Mouse (Mus musculus) frontal cortex, postnatal 36 days (tissue): Measurements from ENCODE around the gene Hdac6.
A peak's percentile ranks its signal among the peaks of the same experiment; 100 is the strongest.

Source experiments
- DNase-seq, 2 experiments: peaks; one replicate each; pipeline ENCODE4 v3.0.0; 2022; ENCODE audit warnings: low spot score in 2 of 2

Gene Hdac6

DNA sequence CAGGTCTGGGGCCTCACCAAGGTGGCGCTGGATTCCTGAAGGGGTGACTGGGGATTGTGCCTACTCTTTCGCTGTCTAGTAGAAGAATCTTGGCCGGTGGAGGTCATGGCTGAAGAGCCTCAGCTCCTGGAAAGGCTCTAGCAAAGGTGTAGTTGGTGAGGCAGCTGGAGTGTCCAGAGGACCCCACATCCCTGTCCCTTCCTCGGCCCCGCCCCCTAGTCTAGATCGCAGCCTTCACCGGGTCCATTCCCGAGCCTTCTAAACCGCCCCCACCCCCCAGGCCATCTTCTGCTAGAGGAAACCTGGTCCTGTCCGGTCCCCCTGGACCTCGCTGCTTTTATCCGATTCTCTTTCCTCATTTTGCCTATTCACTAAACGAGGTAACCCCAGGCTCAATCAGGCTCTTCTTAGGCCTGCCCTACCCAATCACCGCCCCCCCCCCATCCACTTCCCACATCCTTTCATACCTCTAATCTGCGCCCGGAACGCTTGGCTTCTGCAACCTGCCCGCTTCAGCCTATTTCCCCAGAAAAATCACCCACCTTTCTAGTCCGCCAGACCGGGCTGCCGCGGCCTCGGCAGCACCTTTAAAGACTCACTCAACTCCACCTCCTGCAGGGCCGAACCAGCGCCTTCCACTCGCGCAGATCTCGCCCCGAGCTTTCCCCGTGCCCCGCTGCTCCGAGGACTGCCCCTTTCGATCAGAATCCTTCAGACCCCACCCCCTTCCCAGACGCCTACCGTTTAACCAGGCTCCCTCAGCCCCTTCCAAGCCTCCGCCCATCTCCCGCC lies at the start of gene Hdac6:
TSS of gene Hdac6 (minus strand) at position 782 of the 792 bp plus-strand sequence.
- no peak for DNase-seq

GRCm38 (mm10) chrX:7993068-7993735 lies 45.5 kb upstream of the Hdac6 start:
- no peak for DNase-seq

- no peak for DNase-seq
Measured at GRCm38 (mm10) chrX:7992379-7993067, 44.8 kb upstream of the Hdac6 start.

DNA sequence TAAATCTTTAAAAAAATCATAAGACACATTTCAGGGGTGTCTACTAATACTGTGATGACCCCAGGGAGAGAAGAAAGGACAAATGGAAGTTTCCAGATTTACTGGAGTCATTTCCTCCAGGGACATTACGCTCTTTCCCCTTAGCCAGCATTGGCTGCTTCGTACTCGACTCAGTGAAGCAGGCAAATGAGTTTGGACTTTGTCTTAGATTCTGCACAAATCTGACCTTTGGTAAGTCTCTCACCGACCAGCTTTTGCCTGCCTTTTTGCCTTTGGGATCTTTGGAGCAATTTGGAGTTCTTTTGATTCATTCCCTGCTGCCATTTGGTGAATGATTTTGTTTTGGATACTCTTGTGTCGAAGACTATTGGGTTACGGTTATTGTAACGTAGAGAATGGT lies 33.7 kb upstream of the Hdac6 start:
- DNase-seq, result no peak

GRCm38 (mm10) chrX:7977892-7978291 lies 30.2 kb upstream of the Hdac6 start, which contains the start of gene Gata1:
TSS of gene Gata1 (minus strand) at chrX:7978071.
- no peak for DNase-seq

DNA sequence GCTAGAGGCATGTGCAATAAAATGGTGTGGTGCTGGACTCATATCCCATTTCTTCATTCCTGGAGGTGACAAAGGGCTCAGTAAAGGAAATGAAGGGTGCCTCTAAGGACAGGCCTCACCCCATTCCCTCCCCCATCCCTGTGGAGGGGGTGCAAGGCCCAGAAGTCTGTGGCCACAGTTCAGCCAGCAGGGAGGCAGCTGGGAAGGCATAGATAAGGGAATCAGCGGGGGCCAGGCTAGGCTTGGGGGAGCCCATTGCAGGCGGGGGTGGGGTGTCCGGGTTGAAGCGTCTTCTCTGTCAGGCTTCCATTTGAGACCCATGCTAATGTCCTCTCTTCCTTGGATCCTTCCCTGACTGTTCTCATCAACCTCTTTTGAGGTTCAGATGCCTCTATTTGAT lies 23.6 kb upstream of the Hdac6 start:
- no peak for DNase-seq

DNA sequence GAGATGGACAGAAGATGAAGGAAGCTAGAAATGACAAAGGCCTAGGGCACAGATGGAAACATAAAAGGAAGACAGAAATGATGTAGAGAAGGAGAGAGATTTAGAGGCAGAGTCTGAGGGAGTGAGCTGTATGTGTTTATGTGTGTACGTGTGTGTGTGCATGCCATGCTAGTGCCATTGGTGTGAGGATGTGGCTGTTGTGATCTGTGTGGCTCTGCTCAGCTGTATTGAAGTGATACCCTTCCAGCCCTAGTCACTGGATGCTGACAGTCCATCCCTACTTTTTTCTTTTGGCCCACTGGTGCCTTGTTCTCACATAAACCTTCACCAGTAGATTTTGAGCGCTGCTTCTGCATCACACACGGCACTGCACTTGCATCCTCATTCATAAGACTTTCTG lies 21.2 kb upstream of the Hdac6 start:
- no peak for DNase-seq

DNA sequence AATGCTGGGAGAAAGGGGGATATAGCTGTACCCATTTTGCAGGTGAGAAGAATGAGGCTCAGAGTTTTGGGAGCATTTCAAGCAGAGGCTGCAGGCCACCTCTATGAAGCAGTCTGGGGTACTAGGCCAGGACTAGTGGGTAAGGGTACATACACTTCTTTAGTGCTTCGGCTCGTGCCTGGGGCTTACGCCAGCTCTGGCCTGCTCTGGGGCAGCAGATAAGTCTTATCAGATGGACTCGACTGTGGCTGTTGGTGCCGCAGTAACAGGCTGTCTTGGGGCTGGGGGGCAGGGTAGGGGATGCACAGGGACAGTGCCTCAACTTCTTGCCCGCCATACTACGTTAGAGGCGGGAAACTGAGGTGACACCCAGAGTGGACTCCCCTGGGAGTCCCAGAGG lies 20.5 kb upstream of the Hdac6 start:
- no peak for DNase-seq

- DNase-seq, result no peak
Measured at GRCm38 (mm10) chrX:7967596-7968201, 20.0 kb upstream of the Hdac6 start.

DNA sequence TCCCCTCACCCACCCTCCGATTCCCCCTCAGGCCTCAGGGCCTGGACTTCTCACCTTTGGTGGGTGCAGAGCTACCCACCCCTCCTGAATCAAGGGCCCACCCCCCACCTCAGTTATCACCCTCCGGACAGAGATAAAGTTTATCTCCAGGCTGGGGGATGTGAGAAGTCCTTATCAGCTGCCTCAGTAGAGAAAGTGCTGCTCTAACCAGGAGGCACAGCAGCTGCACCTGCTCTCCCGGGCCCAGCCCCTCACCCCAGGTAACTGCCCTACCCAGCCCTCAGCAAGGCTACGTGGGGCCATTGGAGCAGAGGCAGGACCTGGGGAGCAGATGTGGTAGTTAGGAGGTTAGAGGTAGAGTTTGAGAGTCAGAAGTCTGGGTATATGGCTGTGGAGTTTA lies 18.5 kb upstream of the Hdac6 start:
- no peak for DNase-seq

DNA sequence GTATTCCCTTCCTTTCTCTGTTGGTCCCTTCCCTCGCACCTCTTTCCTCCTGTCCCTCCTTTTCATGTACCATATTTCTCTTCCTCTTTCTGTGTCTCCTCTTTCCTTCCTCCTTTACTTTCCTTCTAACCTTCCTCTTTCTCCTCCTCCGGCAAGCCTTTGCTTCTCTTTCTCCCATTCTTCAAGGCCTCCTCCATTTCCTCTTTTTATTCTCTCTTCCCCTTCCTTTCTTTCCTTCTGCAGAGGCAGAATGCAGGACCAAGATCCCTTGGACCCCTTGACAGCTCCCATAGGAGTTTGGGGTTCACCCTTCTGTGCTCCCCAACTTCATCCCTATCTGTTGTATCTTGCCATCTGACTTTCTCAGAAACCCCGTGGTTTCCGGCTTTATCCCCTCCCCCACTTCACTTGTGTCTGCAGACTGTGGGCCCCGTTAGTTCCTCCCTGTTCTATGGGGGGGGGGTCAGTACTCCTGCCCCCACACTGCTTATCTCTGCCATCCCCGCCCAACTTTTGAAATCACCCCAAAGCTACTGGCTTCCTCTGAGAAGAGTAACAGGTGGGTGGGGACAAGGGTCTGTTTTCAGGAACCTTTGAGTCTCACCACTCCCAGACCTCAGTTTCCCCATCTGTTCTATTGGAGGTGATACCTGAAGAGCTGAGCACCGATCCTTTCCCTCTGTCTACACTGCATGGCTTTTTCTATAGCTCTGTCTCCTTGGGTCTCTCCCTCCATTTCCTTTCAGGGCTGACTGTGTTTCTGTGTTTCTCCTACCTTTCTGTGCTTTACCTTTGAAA lies 16.3 kb upstream of the Hdac6 start:
- no peak for DNase-seq

DNA sequence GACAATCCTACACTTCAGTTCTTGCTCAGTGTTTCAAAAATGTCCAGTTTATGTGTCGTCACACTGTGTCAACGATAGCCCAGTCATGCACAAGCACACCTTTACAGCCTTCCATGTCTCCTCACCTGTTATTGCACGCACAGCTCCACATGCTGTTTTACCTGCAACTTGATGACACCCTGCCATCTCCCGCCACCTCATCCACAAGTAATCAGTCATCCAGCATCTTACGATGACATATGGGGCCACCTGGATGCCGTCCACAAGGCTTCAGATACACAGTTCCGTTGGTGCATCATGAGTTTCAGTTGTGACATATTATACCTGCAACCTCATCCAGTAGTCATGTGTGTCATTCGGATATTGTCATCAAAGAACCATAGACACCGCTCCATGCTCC lies 11.2 kb upstream of the Hdac6 start:
- DNase-seq, result no peak

DNA sequence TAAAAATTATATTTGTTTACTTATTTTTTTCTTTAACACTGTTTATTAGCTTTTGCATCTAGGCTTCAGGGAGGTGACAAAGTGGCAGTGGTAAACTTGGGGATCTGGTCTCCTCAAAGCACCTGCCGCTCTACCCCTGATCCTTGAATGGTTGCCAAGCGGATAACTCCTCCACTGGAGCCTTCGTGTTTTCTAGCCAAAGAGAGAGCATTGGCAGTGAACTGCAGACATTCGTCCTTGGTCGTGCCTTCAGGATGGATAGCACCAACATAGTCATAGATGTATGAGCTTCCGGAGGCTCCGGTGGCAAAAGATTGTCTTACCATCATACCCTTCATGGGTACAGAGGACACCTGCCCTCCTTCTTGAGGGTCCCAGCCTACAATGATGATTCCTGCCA lies 2.4 kb upstream of the Hdac6 start:
- no peak for DNase-seq

DNA sequence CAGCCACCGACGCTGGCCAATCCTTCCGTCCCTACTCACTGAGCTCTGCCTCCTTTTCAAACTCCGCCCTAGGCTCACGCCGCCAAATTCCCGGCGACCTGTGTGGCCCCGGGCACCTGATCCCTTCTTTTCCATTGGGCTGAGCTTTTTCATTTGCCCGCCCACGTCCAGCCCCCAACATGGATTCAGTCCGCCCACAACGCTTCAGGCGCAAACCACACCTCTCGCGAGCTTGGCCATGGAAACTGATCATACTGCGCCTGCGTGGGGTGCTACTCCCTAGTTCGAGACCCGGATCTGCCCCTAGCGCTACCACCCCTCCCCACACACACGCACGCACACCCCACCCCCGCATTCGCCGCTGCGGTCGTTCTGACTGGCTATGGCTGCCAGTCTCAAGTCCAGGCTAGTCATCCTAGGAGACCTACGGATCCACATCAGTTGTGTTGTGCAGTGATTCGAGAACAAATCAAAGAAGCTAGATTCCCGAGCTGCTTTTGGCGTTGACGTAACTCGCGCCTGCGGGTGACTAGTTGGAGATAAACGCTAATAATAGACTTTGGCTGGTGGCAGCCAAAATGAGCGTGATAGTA lies 307 bp upstream of the Hdac6 start:
- DNase-seq, result peak; percentile 90 to 95

GRCm38 (mm10) chrX:7945618-7946017 lies 2.1 kb downstream of the Hdac6 start:
- DNase-seq, result no peak

DNA sequence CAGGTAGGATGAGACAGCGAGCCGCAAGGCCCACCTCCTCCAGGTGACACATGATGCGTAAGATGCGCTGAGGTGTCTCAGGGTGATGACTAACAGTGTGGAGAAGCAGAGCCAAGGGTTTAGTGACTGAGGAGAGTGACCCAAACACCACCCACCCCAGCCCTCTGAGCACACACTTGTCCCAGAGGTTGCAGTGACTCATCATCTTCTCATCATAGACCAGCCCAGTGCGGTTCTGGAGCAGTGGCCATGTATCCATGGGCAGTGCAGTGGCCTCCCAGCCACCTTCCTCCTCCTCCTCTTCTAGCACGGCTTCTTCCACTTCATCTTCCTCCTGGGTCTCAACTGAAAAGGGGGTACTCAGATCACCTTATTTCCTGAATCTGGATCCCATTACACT lies 10.0 kb downstream of the Hdac6 start:
- no peak for DNase-seq

DNA sequence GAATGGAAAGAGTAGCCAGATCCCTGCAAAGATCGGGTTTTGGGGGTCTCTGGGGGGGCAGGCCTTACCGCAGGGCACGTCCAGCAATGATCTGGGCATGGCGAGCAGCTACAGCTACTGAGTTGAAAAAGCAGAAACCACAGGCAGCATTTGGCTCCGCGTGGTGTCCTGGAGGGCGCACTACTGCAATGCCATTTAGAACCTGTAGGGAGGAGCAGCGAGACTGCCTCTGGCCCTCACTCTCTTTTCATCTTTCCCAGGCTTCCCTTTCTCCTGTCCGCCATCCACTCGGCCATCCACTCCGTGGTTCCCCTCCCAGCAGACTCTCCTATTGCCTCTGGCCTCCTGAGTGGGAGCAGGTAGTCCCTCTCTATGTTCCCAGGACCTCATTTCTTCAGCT lies 10.8 kb downstream of the Hdac6 start:
- DNase-seq, result no peak

DNA sequence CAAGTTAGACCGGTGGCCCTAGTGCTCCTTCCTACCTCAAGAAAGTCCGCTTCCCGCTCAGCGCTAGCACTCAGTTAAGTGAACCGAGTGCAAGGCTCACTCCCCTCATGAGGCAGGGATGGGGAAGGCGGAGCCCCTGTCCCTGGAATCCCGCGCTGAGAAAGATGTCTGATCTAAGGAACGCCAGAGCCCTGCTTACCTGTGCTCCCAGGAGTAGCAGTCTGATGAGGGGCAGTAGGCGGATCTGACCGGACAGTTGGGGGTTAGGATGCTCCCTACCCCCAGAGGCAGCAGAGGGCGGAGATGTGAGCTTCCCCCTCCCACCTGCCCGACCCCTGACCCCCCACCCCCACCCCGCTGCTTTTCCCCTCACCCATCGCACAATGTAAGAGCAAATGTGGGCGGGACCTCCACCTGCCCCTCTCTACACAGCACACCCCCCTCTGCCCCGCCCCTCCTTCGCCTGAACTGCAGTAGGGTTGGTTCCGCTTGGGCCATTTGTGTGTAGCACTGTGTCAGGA lies 19.4 kb downstream of the Hdac6 start, which contains the start of gene Eras:
TSS of gene Eras (minus strand) at position 338 of the 521 bp plus-strand sequence.
- no peak for DNase-seq

- no peak for DNase-seq
Measured at GRCm38 (mm10) chrX:7927116-7927515, 20.6 kb downstream of the Hdac6 start.

DNA sequence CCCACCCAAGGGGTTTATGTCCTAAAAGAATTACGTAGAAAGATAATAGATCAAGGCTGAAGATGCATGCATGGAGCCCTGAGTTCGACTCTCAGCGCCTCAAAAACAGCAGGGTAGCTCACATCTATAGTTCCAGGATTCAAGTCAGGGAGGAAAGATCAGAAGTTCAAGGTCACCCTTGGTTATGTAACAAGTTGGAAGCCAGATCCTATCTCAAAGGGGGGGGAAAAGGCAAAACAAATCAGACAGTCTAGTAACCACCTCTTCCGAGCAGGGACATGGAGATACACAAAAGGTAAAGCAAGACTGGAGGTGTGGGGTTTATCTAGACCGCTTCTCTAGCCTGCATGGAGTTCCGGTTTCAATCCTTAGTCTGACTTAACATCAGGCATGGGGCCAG lies 21.4 kb downstream of the Hdac6 start:
- no peak for DNase-seq

- peak; percentile 12 to 15 for DNase-seq
Measured at GRCm38 (mm10) chrX:7922032-7922431, 25.7 kb downstream of the Hdac6 start.
